Mouse (Mus musculus): ENCODE data around the gene Clrn3. TPM values are rescaled to one million over a fixed set of nuclear protein-coding genes. Genes with fewer than 3 reads are reported as not detected.

Gene Clrn3
- polyA plus RNA-seq, 1 experiment from 2014 or later = not detected

DNA sequence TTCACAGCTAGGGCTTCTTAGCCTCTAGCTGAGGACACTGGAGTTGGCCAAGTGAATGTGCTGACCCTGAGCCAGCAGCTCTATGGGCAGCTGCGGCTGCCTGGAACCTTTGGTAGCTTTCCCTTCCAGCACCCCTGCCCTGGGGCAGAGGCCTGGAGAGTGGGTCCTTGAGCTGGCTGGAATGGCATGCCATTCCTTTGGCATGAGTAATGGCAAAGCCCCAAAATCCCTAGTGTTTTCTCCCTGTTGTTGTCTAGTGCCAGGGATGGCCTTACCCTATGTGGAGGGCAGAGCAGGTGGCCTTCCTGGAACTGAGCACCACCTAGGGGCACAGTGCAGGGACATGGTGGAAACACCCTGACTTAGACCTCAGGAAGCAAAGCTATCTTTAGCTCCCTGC lies 23.1 kb upstream of the Clrn3 start:
- Histone ChIP-seq H3K27ac (no peak overlapping the region), H3K9me3 (replicated peaks) (no peaks in the 10 kb centered on the region), H3K4me3 (no peak overlapping the region), H3K4me1 (peaks cover 30% of the 10 kb centered on the region), H3K36me3 (no peaks in the 10 kb centered on the region), H3K9ac (no peak overlapping the region), H3K4me2 (no peak overlapping the region), H3K27me3 (replicated peaks) (no peaks in the 10 kb centered on the region)
- 88% methylated on average over 1 of the region's 1 CpGs for WGBS (ENCODE audit: insufficient replicate concordance)
- ATAC-seq = no peak

DNA sequence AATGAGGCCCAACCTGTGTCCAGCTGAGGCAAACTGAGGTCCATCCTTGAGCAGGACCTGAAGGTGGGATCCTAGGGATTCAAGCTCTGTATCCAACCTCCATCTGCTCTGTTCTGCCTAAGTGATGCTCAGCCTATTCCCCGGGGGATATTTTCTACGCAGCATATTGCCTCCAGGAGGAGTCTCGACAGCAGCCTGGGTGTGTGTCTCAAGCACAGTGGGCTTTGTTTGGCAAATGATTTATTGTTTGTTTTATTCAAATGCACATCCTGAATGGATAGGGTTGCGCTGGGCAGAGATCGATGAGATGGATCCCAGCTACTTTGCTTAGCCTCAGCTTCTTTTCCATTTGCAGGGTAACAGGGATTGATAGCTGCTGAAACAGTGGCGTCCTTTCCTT lies 20.0 kb upstream of the Clrn3 start:
- Histone ChIP-seq H3K27me3 (replicated peaks) (no peaks in the 10 kb centered on the region), H3K9ac (no peak overlapping the region), H3K27ac (no peak overlapping the region), H3K9me3 (replicated peaks) (no peaks in the 10 kb centered on the region), H3K4me2 (no peak overlapping the region), H3K4me3 (no peak overlapping the region), H3K36me3 (no peaks in the 10 kb centered on the region), H3K4me1 (peaks cover 23% of the 10 kb centered on the region)
- 80% methylated on average over 6 of the region's 6 CpGs for WGBS (ENCODE audit: insufficient replicate concordance)
- no peak for ATAC-seq

DNA sequence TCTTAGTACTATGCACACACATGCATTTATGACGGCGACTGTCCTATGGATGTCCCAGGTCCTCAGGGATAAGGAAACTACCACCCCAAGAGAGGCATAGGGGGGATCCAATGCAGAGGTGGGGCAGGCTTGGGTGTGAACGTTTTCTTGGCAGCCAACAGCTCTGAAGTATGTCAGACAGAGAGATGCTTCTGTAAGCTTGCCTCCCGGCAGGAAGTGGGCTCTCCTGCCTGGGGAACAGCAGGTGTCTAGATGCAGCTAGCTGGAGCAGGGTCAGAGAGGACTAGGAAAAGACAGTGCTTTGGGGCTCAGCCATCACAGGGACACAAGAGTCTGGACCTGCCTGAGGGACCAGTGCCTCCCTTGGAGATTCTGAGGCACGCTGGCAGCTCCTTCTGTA lies 18.1 kb upstream of the Clrn3 start:
- ATAC-seq = no peak
- Histone ChIP-seq H3K9ac (no peak overlapping the region), H3K4me3 (no peak overlapping the region), H3K36me3 (no peaks in the 10 kb centered on the region), H3K27ac (no peak overlapping the region), H3K4me1 (peaks cover 17% of the 10 kb centered on the region), H3K27me3 (replicated peaks) (no peaks in the 10 kb centered on the region), H3K4me2 (no peak overlapping the region), H3K9me3 (replicated peaks) (no peaks in the 10 kb centered on the region)
- WGBS (ENCODE audit: insufficient replicate concordance) = 66% methylated on average over 5 of the region's 5 CpGs

DNA sequence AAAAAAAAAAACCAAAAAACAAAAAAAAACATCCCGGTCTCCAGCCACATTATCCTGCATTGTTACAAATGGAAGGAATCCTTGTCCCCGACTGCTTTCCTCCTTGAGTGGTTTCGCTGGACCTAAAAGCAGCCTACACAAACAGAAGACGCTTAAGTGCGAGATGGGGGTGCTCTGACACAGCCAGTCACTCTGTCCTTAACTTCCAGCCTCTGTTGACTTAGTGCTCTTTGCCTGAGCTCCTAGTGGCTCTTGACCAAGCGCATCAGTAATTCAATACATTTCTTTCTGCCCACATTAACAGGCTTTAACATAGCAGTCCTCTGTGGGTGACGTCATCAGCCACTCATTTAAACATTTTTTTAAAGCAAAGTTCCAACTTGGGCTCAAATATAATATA lies 17.5 kb upstream of the Clrn3 start:
- Histone ChIP-seq H3K4me3 (no peak overlapping the region), H3K36me3 (no peaks in the 10 kb centered on the region), H3K27ac (no peak overlapping the region), H3K9ac (no peak overlapping the region), H3K4me1 (peaks cover 16% of the 10 kb centered on the region), H3K4me2 (no peak overlapping the region), H3K9me3 (replicated peaks) (no peaks in the 10 kb centered on the region), H3K27me3 (replicated peaks) (no peaks in the 10 kb centered on the region)
- no peak for ATAC-seq
- 67% methylated on average over 7 of the region's 7 CpGs for WGBS (ENCODE audit: insufficient replicate concordance)

DNA sequence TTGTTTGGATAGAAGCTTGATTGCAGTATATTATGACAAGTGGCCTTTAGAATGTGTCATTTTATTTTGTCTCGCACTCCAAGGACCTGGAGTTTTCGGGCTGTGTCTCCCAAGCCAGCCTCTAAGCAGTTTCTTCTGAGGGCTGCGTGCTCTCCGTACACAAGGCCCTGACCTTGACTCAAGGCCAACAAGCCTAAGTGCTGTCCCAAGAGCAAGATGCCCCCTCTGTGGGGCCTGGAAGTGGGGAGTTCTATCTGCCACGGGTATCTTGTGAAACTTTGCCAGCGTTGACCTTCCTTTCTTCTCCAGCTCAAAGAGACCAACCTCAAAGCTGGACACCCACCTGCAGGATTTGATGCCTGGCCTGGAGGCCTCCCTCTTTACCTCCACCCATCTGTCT lies 15.9 kb upstream of the Clrn3 start:
- Histone ChIP-seq H3K4me2 (no peak overlapping the region), H3K4me3 (no peak overlapping the region), H3K9ac (no peak overlapping the region), H3K9me3 (replicated peaks) (no peaks in the 10 kb centered on the region), H3K36me3 (no peaks in the 10 kb centered on the region), H3K27ac (no peak overlapping the region), H3K4me1 (peaks cover 18% of the 10 kb centered on the region), H3K27me3 (replicated peaks) (no peaks in the 10 kb centered on the region)
- WGBS (ENCODE audit: insufficient replicate concordance) = 78% methylated on average over 6 of the region's 6 CpGs
- no peak for ATAC-seq

DNA sequence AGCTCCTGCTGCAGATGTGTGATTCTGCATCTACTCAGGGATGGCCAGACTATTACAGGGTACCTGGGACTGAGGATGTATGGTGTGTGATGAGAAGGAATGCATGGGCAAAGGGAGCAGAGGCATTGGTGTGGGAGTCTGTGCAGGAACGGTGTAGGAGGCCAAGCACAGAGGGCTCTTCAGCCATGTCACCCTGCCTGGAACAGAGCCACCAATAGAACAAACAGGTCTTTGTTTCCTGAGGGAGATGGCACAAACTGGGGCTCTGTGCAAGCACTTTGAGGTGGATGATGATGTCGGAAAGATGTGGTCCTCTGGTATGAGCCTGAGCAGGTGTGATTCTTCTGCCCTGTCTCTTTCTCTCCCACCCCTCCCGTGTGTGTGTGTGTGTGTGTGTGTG lies 14.6 kb upstream of the Clrn3 start:
- H3K27ac ChIP-seq = no peak overlapping the region
- ATAC-seq = no peak
- H3K4me3 ChIP-seq = no peak overlapping the region
- WGBS (ENCODE audit: insufficient replicate concordance) = 79% methylated on average over 2 of the region's 3 CpGs
- no peak overlapping the region for H3K4me2 ChIP-seq
- peaks cover 7% of the 10 kb centered on the region; the same call in 1 of the 2 replicates for H3K27me3 ChIP-seq (replicated peaks)
- H3K9me3 ChIP-seq (replicated peaks) = no peaks in the 10 kb centered on the region
- peaks cover 27% of the 10 kb centered on the region for H3K4me1 ChIP-seq
- no peak overlapping the region for H3K9ac ChIP-seq
- no peaks in the 10 kb centered on the region for H3K36me3 ChIP-seq

DNA sequence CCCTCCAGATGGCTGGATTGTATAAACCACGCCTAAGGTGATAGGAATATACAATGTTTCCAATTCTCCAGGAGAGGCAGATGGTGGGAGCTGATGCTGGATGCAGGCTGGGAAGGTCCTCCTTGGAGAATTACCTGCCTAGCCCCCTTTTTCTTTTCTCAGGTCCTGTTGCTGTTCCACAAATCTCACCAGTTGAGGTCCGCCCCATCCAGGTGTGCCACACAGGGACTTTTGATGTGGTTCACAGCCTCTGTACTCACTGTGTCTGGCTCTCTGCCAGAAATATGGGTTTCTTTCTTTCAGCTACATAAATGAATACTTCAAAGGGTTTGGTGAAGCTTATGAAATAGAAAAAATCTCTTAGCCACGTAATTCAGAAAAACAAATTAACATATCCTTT lies 13.8 kb upstream of the Clrn3 start:
- Histone ChIP-seq H3K27ac (no peak overlapping the region), H3K4me1 (peaks cover 30% of the 10 kb centered on the region), H3K27me3 (replicated peaks) (peaks cover 9% of the 10 kb centered on the region; the same call in 1 of the 2 replicates), H3K36me3 (no peaks in the 10 kb centered on the region), H3K9me3 (replicated peaks) (no peaks in the 10 kb centered on the region), H3K9ac (no peak overlapping the region), H3K4me3 (no peak overlapping the region), H3K4me2 (no peak overlapping the region)
- 67% methylated on average over 3 of the region's 3 CpGs for WGBS (ENCODE audit: insufficient replicate concordance)
- no peak for ATAC-seq

DNA sequence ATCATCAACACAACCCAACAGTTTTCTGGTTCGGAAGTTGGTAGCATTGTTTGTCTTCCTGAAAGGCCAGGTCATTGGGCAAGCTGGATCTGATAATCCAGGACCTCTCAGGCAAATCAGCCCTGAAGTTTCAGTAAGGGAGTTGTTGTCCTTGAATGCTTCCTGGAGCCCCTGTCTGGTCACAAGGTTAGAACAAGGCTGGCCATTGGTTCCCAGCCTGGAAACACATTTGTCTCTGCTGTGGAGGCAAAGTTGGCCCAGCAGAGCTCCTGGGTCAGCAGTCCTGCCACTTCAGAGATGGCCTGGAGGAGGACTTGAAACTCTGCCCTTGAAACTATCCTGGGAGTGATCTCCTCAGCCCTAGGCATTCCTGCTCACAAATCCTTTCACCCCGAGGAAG lies 11.0 kb upstream of the Clrn3 start:
- Histone ChIP-seq H3K4me1 (peaks cover 43% of the 10 kb centered on the region), H3K27ac (no peak overlapping the region), H3K27me3 (replicated peaks) (peaks cover 9% of the 10 kb centered on the region; the same call in 1 of the 2 replicates), H3K4me3 (peak overlapping the region; percentile 71), H3K9ac (no peak overlapping the region; the same call in 1 of the 2 replicates), H3K9me3 (replicated peaks) (no peaks in the 10 kb centered on the region), H3K4me2 (peak overlapping the region; percentile 94), H3K36me3 (no peaks in the 10 kb centered on the region)
- WGBS (ENCODE audit: insufficient replicate concordance) = 32% methylated on average over 2 of the region's 2 CpGs
- no peak for ATAC-seq

DNA sequence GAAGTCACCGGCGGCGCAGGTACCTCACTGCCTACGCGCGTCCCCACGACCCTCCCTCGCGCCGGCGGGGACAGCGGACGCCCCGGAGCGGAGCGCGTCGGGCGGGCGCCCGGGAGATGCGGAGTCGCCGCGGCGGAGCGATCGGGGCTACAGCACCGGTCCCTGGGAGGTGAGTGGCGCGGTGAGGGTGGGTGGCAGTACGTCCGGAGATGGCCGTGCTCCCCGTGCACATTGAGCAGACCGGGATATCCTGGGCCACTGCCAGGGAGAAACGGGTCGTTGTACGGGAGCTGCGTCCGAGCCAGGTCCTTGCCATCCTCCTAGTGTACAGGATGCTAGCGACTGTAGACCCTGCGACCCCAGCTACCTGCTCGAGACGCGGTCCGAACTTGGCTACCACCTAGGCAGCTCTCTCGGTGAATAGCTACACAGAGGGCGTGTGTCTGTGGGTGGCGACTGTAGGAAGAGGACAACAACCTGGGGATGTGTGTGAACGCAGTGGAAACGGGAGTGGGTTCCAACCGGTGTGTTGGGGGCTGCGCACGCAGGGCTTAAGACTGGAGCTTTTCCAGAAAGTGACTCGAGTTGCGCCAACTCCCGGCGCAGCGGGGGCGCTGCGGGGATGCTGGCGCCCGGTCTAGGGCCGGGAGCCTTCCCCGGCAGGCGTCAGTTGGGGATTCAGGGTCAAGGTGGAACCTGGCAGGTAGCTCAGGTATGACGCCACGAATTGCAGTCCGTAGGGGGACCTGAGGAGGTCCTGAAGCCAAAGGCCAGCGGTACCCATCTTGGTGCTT lies 9.7 kb upstream of the Clrn3 start:
- H3K9ac ChIP-seq = peak overlapping the region; percentile 72
- peak overlapping the region; percentile 71 for H3K4me3 ChIP-seq
- no peaks in the 10 kb centered on the region for H3K9me3 ChIP-seq (replicated peaks)
- WGBS (ENCODE audit: insufficient replicate concordance) = 1% methylated on average over 71 of the region's 71 CpGs
- peak overlapping the region; percentile 94 for H3K4me2 ChIP-seq
- no peaks in the 10 kb centered on the region for H3K36me3 ChIP-seq
- ATAC-seq = peak; percentile 57
- H3K27me3 ChIP-seq (replicated peaks) = peaks cover 9% of the 10 kb centered on the region; the same call in 1 of the 2 replicates
- peak overlapping the region; percentile 1; the same call in 1 of the 2 replicates for H3K27ac ChIP-seq
- H3K4me1 ChIP-seq = peaks cover 43% of the 10 kb centered on the region

DNA sequence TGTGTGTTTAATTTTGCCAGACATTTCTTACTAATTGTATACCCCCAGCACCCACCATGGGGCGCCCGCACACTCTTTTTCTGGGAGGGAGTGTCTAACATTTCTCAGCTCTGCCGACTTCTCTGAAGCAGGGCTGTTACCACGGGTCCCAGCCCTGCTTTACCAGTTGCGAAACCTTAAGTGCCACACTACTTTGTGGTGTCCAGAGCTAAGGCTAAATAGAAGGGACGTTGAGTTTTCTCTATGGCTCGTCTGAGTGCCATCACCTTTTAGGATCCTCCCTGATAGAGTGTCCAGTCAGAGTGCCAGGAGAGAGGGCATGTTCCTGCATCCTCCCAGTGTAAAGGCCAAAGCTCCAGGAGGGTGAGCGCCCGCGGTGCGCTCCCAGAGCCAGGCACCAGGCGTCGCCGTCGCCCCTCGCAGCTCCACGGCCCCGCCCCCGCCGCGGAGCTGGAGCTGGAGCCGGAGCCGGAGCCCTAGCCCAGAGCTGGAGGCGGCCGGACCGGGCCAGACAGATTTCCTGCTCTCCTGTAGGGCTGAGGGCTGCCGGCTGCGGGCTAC lies 9.0 kb upstream of the Clrn3 start, which contains the start of gene Ptpre:
TSS of gene Ptpre (plus strand) at position 141 of the 561 bp plus-strand sequence.
- Histone ChIP-seq H3K4me3 (peak within 1 kb of the TSS; percentile 71), H3K4me1 (peaks cover 43% of the 10 kb centered on the region), H3K27ac (peak within 1 kb of the TSS; percentile 1; the same call in 1 of the 2 replicates), H3K9ac (peak within 1 kb of the TSS; percentile 72), H3K4me2 (peak within 1 kb of the TSS; percentile 94), H3K27me3 (replicated peaks) (peaks cover 9% of the 10 kb centered on the region; the same call in 1 of the 2 replicates), H3K36me3 (no peaks in the 10 kb centered on the region), H3K9me3 (replicated peaks) (no peaks in the 10 kb centered on the region)
- peak; percentile 90 for ATAC-seq
- WGBS (ENCODE audit: insufficient replicate concordance) = 1% methylated on average over 28 of the region's 28 CpGs

DNA sequence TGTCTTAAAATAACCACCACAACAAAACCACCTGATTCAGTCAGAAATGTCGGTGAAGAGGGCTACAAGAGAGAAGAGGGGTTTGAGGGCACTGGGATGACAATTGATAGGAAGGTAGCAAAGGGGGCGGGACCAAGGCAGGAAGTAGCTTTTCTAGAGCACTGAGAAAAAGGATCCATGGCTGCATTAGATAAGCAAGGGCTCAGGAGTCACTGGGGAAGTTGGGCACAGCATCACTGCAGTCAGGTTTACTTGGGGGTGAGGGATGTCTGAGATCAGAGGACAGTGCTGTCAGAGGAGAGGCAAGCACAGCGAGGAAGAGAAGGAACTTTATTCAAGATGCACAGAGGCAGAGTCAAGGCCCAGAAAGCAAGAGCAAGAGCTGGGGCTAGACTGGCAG lies 7.5 kb upstream of the Clrn3 start:
- no peaks in the 10 kb centered on the region for H3K36me3 ChIP-seq
- peaks cover 9% of the 10 kb centered on the region; the same call in 1 of the 2 replicates for H3K27me3 ChIP-seq (replicated peaks)
- H3K9ac ChIP-seq = no peak overlapping the region
- H3K4me3 ChIP-seq = no peak overlapping the region
- no peak overlapping the region for H3K4me2 ChIP-seq
- peaks cover 43% of the 10 kb centered on the region for H3K4me1 ChIP-seq
- no peak overlapping the region for H3K27ac ChIP-seq
- ATAC-seq = no peak
- WGBS (ENCODE audit: insufficient replicate concordance) = 24% methylated on average over 3 of the region's 3 CpGs
- H3K9me3 ChIP-seq (replicated peaks) = no peaks in the 10 kb centered on the region

DNA sequence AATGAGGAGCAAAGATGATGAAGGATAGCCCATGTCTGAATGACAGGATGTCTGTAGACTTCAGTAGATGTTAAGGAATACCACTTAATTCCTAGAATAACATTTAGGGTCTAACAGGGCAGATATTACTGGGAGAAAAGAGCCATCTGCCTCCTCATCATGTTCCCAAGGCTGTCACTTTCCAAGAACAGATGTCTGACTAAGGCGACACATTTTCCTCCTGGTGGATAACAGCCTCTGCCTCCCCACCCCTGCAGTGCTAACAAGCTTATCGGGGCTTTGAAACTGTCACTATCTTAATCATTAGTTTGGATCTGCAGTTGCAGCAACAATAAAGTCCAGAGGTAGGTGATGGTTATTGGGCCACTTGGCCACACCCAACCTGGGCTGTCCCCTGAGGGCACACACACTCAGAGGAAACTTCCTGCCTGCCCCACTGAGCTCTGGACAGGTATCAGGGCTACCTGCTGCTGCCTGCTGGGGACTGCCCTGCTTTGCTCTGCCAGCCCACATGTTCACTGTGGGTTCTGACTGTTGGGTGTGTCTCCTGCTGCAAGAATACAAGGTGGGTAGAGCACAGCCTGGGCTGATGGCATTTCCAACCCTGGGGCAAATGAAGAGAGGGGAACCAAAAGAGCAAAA lies 6.2 kb upstream of the Clrn3 start:
- Histone ChIP-seq H3K36me3 (no peaks in the 10 kb centered on the region), H3K4me3 (no peak overlapping the region), H3K4me1 (peaks cover 35% of the 10 kb centered on the region), H3K27me3 (replicated peaks) (peaks cover 9% of the 10 kb centered on the region; the same call in 1 of the 2 replicates), H3K4me2 (no peak overlapping the region), H3K9ac (no peak overlapping the region), H3K9me3 (replicated peaks) (no peaks in the 10 kb centered on the region), H3K27ac (no peak overlapping the region)
- WGBS (ENCODE audit: insufficient replicate concordance) = 29% methylated on average over 2 of the region's 2 CpGs
- ATAC-seq = no peak
